Mouse (Mus musculus) CD4-positive helper T cell, adult 2 months (primary cell): Measurements from ENCODE around the gene Zfy1.
"Not testable (repeated sequence)": the region's sequence is repeated elsewhere in the genome, so short reads cannot be mapped to it uniquely, and the experiment has no call there.

Experiments
- DNase-seq: peaks from one replicate; pipeline ENCODE4 v3.0.0-alpha.2; 2012; ENCODE audit warnings: low read depth, missing footprints, low spot score

Gene Zfy1

DNA sequence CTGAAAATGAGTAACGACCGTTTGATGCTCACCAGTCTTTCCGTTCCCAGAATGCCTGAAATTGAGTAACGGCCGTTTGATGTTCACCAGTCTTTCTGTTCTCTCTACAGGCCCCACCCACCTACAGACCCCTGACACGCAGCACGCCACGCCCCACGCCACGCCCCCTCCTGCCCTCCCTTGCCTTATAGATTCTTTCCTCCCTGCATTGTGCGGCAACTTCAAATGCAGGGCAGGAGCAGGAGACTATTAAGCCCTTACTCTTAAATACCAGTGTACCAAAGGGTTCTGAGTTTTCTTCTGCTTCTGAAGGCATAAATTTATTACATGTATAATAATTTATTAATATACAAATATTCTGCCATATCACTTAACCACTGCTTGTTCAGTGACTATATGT is at the start of gene Zfy1:
Zfy1 (minus strand) TSS at position 101 of the 400 bp plus-strand sequence.
- not testable (repeated sequence) for DNase-seq

DNA sequence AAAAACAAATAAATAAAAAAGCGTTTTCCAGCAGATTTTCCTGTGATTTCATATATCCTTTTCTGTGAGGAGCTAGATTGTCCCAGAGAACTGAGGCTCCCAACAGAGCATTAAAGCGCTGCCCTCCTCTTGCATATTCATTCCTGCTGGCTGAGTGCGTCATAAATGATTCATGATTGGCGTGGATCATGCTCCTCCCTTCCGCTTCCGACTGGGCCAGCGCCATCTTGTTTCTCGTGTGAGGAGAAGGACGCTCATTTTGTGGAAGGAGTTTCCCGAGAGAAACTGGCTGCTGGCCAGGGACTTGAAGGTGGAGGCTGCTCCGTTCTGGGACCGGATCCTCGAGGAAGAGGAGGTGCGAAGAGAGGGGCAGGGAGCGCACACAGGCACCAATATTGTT is 21.2 kb upstream of the Zfy1 start, which contains the start of gene Uba1y:
Uba1y (plus strand) TSS at position 254 of the 400 bp plus-strand sequence.
- DNase-seq, result no peak

DNA sequence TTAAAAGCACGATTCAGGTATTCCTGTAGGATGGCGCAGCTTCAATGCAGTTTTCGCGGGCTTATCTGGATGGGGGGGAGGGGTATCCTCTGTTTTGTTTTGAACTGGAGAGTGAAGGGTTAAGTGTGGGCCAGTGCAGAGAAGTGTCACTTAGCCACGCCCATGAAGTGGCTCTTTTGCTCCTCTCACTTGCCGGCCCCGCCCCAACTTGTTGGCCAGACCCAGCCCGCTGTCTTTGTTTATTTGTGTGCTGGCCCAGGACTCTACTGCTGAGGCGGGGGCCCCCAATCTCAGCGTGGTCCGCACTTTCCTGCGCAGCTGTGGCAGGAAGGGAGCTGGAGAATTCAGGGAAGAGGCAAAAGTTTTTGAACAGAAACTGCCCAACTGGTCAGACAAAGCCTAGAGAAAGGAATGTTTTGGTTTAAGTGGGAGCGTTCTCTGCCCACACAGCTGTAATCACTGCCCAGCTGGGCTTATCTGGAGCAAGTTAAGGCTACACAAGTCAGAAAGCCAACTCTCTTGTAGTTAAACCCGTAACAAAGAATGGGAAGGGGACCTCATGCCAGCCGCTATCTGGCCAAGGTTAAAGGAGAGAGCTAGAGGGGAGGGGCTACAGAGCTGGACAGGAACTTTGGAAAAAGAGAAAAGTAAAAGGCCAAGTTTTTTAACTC is 11.9 kb upstream of the Zfy1 start:
- DNase-seq, result no peak
